Mouse (Mus musculus) mouse embryonic stem cell (cell line): ENCODE measurements around the gene Rac3.
"Not testable (repeated sequence)": the region's sequence is repeated elsewhere in the genome, so short reads cannot be mapped to it uniquely, and the experiment has no call there.

Source experiments
- in situ Hi-C, 2 experiments: fragments of 300-500 bp; cut with MboI; formaldehyde crosslinking; loops; 1 replicate in 1 of 2; 3 replicates in 1 of 2; pipeline ENCODE4 v1.14.3; 2019 to 2020; ENCODE audit warnings: low sequenced_read_pairs in 2 of 2, low pct_unique_long_range_greater_than_20kb in 1 of 2, mixed read lengths in 1 of 2; ENCODE audit not compliant: unreplicated experiment in 1 of 2

The Rac3 gene

GRCm38 (mm10) chr11:120760236-120760635 lies 39.0 kb downstream of the Rac3 start:
- in situ Hi-C loops: no loop called here

GRCm38 (mm10) chr11:120761811-120762671 lies 40.8 kb downstream of the Rac3 start:
- in situ Hi-C loops: no loop called here

- in situ Hi-C loops: not testable (repeated sequence)
Measured at GRCm38 (mm10) chr11:120762672-120763041, 41.4 kb downstream of the Rac3 start, which contains the start of gene Hmga1b. Gene Hmga1b (plus strand): TSS chr11:120762794.

GRCm38 (mm10) chr11:120763121-120763999 lies 42.1 kb downstream of the Rac3 start:
- in situ Hi-C loops: not testable (repeated sequence)

GRCm38 (mm10) chr11:120767023-120767422 lies 45.8 kb downstream of the Rac3 start:
- in situ Hi-C loops: loop anchor here in 1 of 2 experiments (5.0 kb wide), 1 partner anchor 40 kb away; the partner anchor contains the start of gene Dcxr

GRCm38 (mm10) chr11:120768206-120768605 lies 46.9 kb downstream of the Rac3 start:
- in situ Hi-C loops: loop anchor here in 1 of 2 experiments (5.0 kb wide), 1 partner anchor 41 kb away; the partner anchor contains the start of gene Dcxr

- in situ Hi-C loops: loop anchor here in 1 of 2 experiments (5.0 kb wide), 1 partner anchor 45 kb away; the partner anchor contains the start of gene Dcxr
Measured at GRCm38 (mm10) chr11:120772749-120773148, 51.5 kb downstream of the Rac3 start.
